Mouse (Mus musculus) lung, embryonic 15.5 days (tissue): ENCODE results near the gene Clptm1. TPM values are rescaled to one million over a fixed set of nuclear protein-coding genes. Genes with fewer than 3 reads are reported as not detected.
"Not testable (repeated sequence)": the region's sequence is repeated elsewhere in the genome, so short reads cannot be mapped to it uniquely, and the experiment has no call there.

Source experiments
- ATAC-seq: fragments of 200-750 bp; cut with Nextera tagmentation; 2 replicates; pipeline ENCODE4 v1.8.0; 2017; ENCODE audit warnings: moderate number of reproducible peaks, borderline replicate concordance; ENCODE audit not compliant: low FRiP score, low TSS enrichment; ENCODE audit errors: extremely low read depth
- H3K27ac ChIP-seq: fragments of 300-500 bp; sonication (generic); 2 replicates; pipeline ENCODE4 v1.5.1; 2015; ENCODE audit warnings: moderate library complexity, mild to moderate bottlenecking, inconsistent platforms
- H3K27me3 ChIP-seq: fragments of 300-500 bp; sonication (generic); 2 replicates; pipeline ENCODE4 v1.6.1; 2015; ENCODE audit warnings: inconsistent platforms
- H3K36me3 ChIP-seq: fragments of 300-500 bp; sonication (generic); 2 replicates; pipeline ENCODE4 v1.6.1; 2015; ENCODE audit warnings: inconsistent platforms
- H3K4me1 ChIP-seq: fragments of 300-500 bp; sonication (generic); 2 replicates; pipeline ENCODE4 v1.6.1; 2015; ENCODE audit warnings: inconsistent platforms
- H3K4me2 ChIP-seq: fragments of 300-500 bp; sonication (generic); 2 replicates; pipeline ENCODE4 v1.6.1; 2015; ENCODE audit warnings: inconsistent platforms, mild to moderate bottlenecking, moderate library complexity
- H3K4me3 ChIP-seq: fragments of 300-500 bp; sonication (generic); 2 replicates; pipeline ENCODE4 v1.5.1; 2015; ENCODE audit warnings: mild to moderate bottlenecking, inconsistent platforms
- H3K9ac ChIP-seq: fragments of 300-500 bp; sonication (generic); 2 replicates; pipeline ENCODE4 v1.6.1; 2015; ENCODE audit warnings: inconsistent platforms
- H3K9me3 ChIP-seq: fragments of 300-500 bp; sonication (generic); 2 replicates; pipeline ENCODE4 v1.6.1; 2016; ENCODE audit warnings: inconsistent platforms
- WGBS: fragments of 180-500 bp; shearing (Covaris S2); methylation state at CpG from one replicate; pipeline ENCODE4 v1.1.7; 2015; 5-methylcytosine and 5-hydroxymethylcytosine counted together
- polyA plus RNA-seq: library from polyadenylated mRNA; unstranded; fragments of >200 nt; fragmentation: Nextera tagmentation; extraction: Ambion mirVana; gene quantifications from 2 replicates; pipeline ENCODE4 v1.2.1, GENCODE M21; 2015

Clptm1 gene
- polyA plus RNA-seq, 1 experiment from 2014 or later = 86.8 TPM

DNA sequence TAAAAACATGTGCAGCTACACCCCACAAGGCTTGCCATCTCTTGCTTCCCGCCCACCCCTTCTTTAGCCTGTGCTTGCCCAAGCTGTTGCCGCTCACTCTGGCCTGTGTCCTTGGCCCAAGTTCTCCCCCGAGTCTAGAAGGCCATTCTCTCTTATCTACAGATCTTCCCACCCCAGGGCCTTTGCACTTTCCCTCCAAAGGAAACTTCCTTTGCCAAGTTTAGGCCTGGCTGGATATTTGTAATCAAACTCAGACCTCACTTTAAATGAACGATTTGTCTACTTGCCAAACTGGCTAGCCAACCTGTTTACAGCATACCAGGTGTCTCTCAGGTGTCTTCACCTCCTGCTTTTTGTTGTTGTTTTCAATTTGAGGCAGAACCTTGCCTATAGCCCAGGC lies 26.0 kb upstream of the Clptm1 start:
- H3K27me3 ChIP-seq = no peaks in the 10 kb centered on the region
- ATAC-seq = no peak
- H3K9ac ChIP-seq = no peak overlapping the region
- H3K4me2 ChIP-seq = no peak overlapping the region
- H3K4me3 ChIP-seq = no peak overlapping the region
- no peaks in the 10 kb centered on the region for H3K36me3 ChIP-seq
- peaks cover 39% of the 10 kb centered on the region for H3K4me1 ChIP-seq
- 72% methylated on average over 4 of the region's 4 CpGs for WGBS
- H3K9me3 ChIP-seq = no peaks in the 10 kb centered on the region
- no peak overlapping the region for H3K27ac ChIP-seq

DNA sequence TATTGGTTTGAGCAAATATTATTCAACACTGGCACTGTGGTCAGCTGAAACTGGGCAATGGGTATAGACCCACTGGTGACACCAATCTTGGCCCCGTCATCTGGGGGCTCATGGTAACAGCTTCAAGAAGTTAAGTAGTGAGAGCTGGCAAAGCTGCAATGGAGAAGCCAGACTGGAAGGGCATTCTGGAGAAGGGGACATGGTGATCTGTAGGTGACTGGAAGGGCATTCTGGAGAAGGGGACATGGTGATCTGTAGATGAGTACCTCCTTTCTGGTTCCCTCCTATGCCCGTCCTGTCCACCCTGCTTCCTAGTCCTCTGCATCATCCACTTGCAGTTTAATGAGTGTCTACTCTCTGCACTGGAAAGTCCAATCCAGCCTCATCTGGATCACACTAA lies 23.8 kb upstream of the Clptm1 start:
- H3K9me3 ChIP-seq = no peaks in the 10 kb centered on the region
- no peak overlapping the region for H3K4me3 ChIP-seq
- H3K4me2 ChIP-seq = no peak overlapping the region
- H3K36me3 ChIP-seq = no peaks in the 10 kb centered on the region
- no peaks in the 10 kb centered on the region for H3K27me3 ChIP-seq
- no peak overlapping the region for H3K9ac ChIP-seq
- 84% methylated on average over 2 of the region's 2 CpGs for WGBS
- peaks cover 24% of the 10 kb centered on the region for H3K4me1 ChIP-seq
- H3K27ac ChIP-seq = no peak overlapping the region
- no peak for ATAC-seq

DNA sequence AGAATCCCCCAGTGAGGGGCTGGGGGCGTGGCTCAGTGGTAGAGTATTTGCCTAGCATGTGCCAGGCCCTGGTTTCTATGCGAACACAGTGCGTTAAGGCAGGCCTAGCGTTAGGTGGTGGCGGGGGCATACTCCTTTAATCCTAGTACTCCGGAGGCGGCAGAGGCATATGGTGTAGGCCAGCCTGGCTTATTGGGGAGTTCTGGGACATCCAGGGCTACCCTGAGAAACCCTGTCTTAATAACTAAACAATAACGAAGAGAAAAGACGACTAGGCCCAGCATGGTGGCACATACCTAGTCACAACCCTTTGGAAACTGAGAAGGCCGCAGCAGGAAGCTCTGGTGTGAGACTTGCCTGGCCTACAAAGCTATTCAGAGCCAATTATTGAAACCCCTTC lies 23.3 kb upstream of the Clptm1 start:
- 86% methylated on average over 10 of the region's 10 CpGs for WGBS
- Histone ChIP-seq H3K4me3 (no peak overlapping the region), H3K27me3 (no peaks in the 10 kb centered on the region), H3K9me3 (no peaks in the 10 kb centered on the region), H3K9ac (no peak overlapping the region), H3K36me3 (no peaks in the 10 kb centered on the region), H3K4me2 (no peak overlapping the region), H3K4me1 (peaks cover 21% of the 10 kb centered on the region), H3K27ac (no peak overlapping the region)
- ATAC-seq = no peak

DNA sequence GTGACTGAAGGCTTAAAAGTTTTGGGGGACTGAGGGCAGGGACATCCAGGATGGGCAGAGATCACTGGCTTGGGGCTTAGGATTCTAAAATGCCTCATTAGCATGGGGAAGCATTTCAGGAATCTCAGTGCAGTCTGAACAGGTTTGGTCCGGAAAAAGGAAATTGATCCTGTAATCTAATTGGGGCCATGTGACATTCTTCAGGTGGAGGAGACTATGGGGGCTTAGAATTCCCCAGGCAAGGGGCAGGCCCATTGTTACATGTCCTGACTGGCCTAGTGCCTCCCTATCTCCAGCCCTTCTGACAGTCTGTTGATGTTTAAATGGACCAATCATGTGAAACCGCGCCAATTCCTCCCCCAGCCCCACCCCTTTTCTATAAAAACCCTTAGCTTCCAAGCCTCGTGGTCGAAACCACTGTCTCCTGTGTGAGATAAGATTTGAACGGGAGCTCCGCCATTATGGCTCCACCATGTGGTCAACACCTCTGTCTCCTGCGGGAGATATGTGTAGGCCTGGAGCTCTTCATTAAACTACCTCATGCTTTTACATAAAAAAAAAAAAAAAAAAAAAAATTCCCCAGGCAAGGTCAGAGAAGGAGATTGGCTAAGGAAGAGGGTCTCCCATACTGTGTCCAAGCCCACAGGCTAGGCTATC lies 22.2 kb upstream of the Clptm1 start:
- H3K4me1 ChIP-seq = peaks cover 13% of the 10 kb centered on the region
- ATAC-seq, H3K4me3 ChIP-seq, H3K27ac ChIP-seq, H3K4me2 ChIP-seq, H3K9me3 ChIP-seq, H3K36me3 ChIP-seq, H3K27me3 ChIP-seq, H3K9ac ChIP-seq: not testable (repeated sequence)
- WGBS = 54% methylated on average over 8 of the region's 8 CpGs

DNA sequence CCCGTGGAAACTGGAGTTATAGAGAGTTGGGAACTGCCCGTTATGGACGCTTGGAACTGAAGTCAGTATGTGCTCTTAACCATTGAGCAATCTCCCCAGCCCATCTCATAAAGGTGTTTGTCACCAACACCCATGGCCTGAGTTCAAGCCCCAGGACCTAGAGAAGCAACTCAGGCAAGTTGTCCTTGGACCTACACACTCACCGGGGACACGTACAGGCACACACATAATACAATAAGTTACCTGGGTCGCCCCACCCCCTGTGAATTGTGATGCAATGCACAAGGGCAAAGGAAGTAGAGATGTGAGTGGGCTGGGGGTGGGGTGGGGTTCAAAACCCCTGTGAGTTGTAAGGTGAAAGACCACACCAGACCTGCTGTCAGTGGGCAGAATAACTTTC lies 21.7 kb upstream of the Clptm1 start:
- Histone ChIP-seq H3K4me2 (no peak overlapping the region), H3K4me1 (peaks cover 12% of the 10 kb centered on the region; the same call in 1 of the 2 replicates), H3K9me3 (no peaks in the 10 kb centered on the region), H3K4me3 (no peak overlapping the region), H3K9ac (no peak overlapping the region), H3K27ac (no peak overlapping the region), H3K36me3 (no peaks in the 10 kb centered on the region), H3K27me3 (no peaks in the 10 kb centered on the region)
- 77% methylated on average over 6 of the region's 6 CpGs for WGBS
- no peak for ATAC-seq

DNA sequence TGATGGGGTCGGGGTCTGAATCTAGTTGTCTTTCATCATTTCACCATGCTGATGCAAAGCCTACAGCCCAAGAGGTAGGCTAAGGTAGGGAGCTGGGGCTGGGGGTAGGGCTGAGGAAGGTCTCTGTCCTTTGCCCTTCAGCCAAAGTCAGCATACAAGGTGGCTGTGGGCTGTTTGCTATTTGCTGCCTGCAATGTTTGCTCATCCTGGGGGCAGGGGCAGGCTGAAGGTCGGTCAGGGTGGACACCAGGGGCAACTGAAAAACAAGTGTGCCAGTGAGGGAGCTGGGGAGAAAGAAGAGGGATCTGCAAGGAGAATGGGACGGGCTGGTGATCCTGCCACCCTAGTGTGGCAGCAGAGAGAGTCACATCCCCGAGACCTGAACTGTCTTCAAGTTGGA lies 20.5 kb upstream of the Clptm1 start:
- H3K27ac ChIP-seq = no peak overlapping the region
- no peaks in the 10 kb centered on the region for H3K27me3 ChIP-seq
- no peak for ATAC-seq
- no peak overlapping the region for H3K9ac ChIP-seq
- no peak overlapping the region for H3K4me2 ChIP-seq
- no peaks in the 10 kb centered on the region for H3K9me3 ChIP-seq
- WGBS = 43% methylated on average over 4 of the region's 4 CpGs
- H3K4me3 ChIP-seq = no peak overlapping the region
- H3K4me1 ChIP-seq = peaks cover 16% of the 10 kb centered on the region; the same call in 1 of the 2 replicates
- H3K36me3 ChIP-seq = no peaks in the 10 kb centered on the region

DNA sequence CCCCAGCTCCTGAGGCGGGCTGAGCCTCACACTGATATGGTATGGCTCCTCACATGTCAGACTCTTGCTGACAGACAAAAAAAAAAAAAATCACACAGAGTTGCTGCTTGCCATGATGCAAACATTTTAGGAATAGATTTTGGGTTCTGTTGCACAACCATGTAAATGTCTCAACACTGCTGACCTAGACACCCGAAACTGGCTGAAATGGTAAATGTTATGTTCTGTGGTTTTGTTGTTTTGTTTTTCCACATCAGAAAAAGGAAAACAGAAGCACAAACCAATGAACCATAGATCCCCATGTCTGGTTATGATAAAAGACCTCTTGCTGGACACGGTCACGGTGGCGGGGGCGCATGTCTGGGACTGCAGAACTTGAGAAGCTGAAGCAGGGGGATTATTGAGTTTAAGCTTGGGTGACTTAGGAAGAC lies 19.0 kb upstream of the Clptm1 start:
- H3K9ac ChIP-seq = no peak overlapping the region
- no peak for ATAC-seq
- peaks cover 16% of the 10 kb centered on the region; the same call in 1 of the 2 replicates for H3K4me1 ChIP-seq
- 84% methylated on average over 6 of the region's 6 CpGs for WGBS
- H3K27me3 ChIP-seq = no peaks in the 10 kb centered on the region
- H3K36me3 ChIP-seq = no peaks in the 10 kb centered on the region
- no peak overlapping the region for H3K27ac ChIP-seq
- no peaks in the 10 kb centered on the region for H3K9me3 ChIP-seq
- H3K4me2 ChIP-seq = no peak overlapping the region
- no peak overlapping the region for H3K4me3 ChIP-seq

DNA sequence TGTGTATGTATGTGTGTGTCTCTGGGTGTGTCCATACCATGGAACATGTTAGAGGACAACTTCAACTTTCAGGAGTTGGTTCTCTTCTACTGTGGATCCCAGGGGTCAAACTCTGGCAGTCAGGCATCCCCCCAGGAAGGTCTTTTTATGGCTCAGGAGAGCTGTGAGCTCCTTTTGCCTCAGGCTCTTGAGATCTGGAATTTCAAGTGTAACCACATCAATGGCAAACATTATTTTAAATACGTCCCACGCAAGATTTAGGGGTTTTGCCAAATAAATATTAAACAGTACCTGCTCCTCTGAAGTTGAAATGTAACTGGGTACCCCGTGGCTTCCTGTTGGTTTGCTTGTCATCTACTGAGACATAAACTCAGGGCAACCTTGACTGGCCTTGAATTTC lies 18.1 kb upstream of the Clptm1 start:
- Histone ChIP-seq H3K9me3 (no peaks in the 10 kb centered on the region), H3K27ac (peak overlapping the region; percentile 65), H3K27me3 (no peaks in the 10 kb centered on the region), H3K4me1 (peaks cover 16% of the 10 kb centered on the region; the same call in 1 of the 2 replicates), H3K4me2 (no peak overlapping the region), H3K4me3 (no peak overlapping the region), H3K9ac (no peak overlapping the region), H3K36me3 (no peaks in the 10 kb centered on the region)
- no peak for ATAC-seq
- WGBS = 52% methylated on average over 3 of the region's 3 CpGs

DNA sequence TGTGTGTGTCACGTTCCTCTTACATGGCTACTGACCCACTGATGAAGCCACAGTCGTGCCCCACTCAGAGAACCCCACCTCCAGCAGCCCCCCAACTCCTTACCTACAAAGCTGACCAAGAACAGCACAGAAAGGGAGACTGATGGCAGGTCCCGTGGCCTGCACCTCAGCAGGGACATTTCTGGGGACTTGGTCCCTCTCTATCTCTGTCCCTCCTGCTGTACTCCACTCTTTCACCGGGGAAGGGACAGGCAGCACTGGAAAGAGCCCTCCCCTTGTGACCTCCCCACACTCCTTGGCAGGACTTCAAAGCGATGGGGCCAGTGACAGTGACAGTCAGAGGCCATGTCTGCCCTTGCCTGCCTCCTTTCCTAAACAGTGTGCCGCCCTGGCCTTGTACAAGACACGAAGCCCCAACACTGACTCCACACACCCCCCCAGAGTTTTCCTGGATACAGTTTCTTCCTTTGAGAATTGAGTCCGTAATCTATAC lies 16.4 kb upstream of the Clptm1 start, which contains the start of the genes Gm44805 and Apoc4:
Gm44805 (minus strand) TSS at position 222 of the 493 bp plus-strand sequence.
Apoc4 (minus strand) TSS at position 278 of the 493 bp plus-strand sequence.
- Histone ChIP-seq H3K36me3 (no peaks in the 10 kb centered on the region), H3K9ac (no peak within 1 kb of the TSS)
- WGBS = 44% methylated on average over 8 of the region's 8 CpGs

DNA sequence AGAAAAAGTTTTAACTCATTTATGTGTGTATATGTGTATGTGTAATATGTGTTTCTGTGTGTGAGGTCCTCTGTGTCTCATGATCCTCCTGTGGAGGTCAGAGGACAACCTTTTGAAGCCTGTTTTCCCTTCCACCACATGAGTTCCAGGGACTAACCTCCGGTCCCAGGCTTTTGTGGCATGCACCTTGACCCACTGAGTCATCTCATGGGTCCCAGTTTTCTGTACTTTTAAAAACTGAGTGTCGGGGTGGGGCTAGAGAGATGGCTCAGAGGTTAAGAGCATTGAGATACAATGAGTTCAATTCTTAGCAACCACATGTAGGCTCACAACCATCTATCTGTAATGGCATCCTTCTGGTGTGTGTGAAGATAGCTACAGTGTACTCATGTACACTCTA lies 15.9 kb upstream of the Clptm1 start:
- ATAC-seq = no peak
- Histone ChIP-seq H3K36me3 (no peaks in the 10 kb centered on the region), H3K4me1 (peaks cover 16% of the 10 kb centered on the region; the same call in 1 of the 2 replicates), H3K4me3 (no peak overlapping the region), H3K4me2 (no peak overlapping the region), H3K27me3 (no peaks in the 10 kb centered on the region), H3K9ac (no peak overlapping the region), H3K27ac (no peak overlapping the region), H3K9me3 (no peaks in the 10 kb centered on the region)
- WGBS = 66% methylated on average over 2 of the region's 2 CpGs

More for the DNA sequence above, 16.4 kb upstream of the Clptm1 start, which contains the start of the genes Gm44805 and Apoc4:
- Histone ChIP-seq H3K4me3 (no peak within 1 kb of the TSS), H3K9me3 (no peaks in the 10 kb centered on the region), H3K27ac (peak within 1 kb of the TSS; percentile 65; the same call in 1 of the 2 replicates), H3K4me2 (no peak within 1 kb of the TSS), H3K27me3 (no peaks in the 10 kb centered on the region), H3K4me1 (peaks cover 16% of the 10 kb centered on the region; the same call in 1 of the 2 replicates)
- ATAC-seq = no peak

DNA sequence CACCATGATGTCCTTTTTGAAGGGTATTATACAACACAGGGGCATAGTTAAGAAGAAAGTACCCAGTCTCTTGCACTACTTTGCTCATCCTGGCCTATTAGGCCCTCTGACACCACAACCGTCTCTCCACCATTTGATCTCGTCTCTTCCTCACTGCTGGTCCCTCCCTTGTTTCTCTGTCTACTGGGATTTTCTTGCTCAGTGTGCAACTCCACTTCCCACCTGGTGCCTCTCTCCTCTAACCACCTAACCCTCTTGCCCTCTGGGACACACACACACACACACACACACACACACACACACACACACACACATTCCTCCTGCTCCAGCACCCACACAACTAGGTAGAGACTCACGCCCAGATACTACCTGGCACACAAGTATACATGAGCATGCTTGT lies 14.1 kb upstream of the Clptm1 start:
- Histone ChIP-seq H3K27ac (no peak overlapping the region), H3K4me3 (no peak overlapping the region), H3K27me3 (no peaks in the 10 kb centered on the region), H3K4me2 (no peak overlapping the region), H3K4me1 (peaks cover 13% of the 10 kb centered on the region; the same call in 1 of the 2 replicates), H3K36me3 (no peaks in the 10 kb centered on the region), H3K9ac (no peak overlapping the region), H3K9me3 (no peaks in the 10 kb centered on the region)
- ATAC-seq = no peak
- 87% methylated on average over 3 of the region's 3 CpGs for WGBS

DNA sequence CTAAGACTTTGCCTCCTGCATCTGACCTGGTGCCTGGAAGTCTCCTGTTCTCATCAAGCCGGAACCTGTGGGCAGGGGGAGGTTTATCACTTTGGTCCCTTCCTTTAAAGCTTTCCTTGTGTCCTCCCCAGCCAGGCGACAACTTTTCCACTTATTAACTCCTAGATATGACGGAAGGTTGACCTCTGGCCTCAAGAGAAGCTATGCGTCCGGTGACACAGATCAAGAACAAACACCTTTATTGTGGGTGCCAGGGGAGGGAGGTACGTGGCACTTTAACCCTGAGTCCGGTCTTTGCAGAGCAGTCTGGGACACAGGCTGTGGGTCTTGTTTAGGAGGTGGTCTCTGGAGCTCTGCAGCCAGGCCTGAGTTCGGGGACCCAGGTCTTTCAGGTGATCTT lies 13.0 kb upstream of the Clptm1 start, which contains the start of gene Apoc2:
Apoc2 (minus strand) TSS at position 70 of the 400 bp plus-strand sequence.
- 47% methylated on average over 8 of the region's 8 CpGs for WGBS
- Histone ChIP-seq H3K9me3 (no peaks in the 10 kb centered on the region), H3K36me3 (no peaks in the 10 kb centered on the region), H3K4me3 (no peak within 1 kb of the TSS), H3K9ac (no peak within 1 kb of the TSS), H3K4me2 (no peak within 1 kb of the TSS), H3K4me1 (0 out of 2 replicates have a peak, but pooled peaks cover 9% of the 10 kb centered on the region), H3K27ac (no peak within 1 kb of the TSS), H3K27me3 (no peaks in the 10 kb centered on the region)
- no peak for ATAC-seq
